Mouse (Mus musculus) adrenal gland, adult (tissue): ENCODE measurements around the gene Map3k10.

Experiments
- DNase-seq, 2 experiments: peaks; one replicate each; pipeline ENCODE4 v3.0.0; 2022 to 2023; ENCODE audit warnings: low spot score in 1 of 2; ENCODE audit not compliant: inconsistent age in 2 of 2

The Map3k10 gene

DNA sequence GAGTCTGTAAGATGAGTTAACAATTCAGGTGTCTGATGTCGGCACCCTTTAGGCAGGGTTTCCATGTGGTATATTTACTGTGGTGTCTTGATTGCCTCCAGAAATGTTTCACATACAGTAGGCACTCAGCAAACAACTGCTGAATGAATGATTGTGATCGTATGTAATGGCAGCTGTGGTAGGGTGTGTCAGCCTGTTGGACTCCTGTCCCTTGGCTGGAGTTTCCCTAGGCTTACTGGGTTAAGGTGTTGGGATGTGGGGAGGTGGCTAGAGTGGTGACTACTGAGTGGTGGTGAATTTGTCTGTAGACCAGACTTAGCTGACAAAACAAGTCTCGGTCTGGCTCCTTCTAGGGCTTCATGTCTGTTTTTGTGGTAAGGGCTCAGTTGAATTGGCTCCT, 64.0 kb downstream of the Map3k10 start:
- DNase-seq = no peak

DNA sequence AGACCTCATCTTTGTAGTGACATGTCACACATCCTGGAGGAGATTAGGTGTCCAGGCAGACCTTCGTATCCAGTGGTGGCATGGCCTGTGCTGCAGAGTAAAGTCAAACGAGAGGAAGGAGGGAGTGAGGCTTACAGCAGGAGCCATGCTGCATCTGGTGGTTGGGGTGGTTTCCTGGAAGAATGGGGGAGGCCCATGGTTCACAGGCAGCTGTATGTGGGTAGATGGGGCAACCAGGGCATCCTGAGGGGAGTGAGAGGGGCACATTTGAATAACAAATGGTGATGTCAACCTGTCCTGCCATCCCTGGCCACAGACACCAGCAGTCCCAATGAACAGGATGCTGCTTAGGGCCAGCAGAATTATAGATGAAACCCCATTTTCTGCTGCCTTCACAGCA, 64.7 kb downstream of the Map3k10 start:
- no peak for DNase-seq

GRCm38 (mm10) chr7:27609285-27609684, 65.1 kb downstream of the Map3k10 start:
- DNase-seq = peak; percentile 82 to 89

DNA sequence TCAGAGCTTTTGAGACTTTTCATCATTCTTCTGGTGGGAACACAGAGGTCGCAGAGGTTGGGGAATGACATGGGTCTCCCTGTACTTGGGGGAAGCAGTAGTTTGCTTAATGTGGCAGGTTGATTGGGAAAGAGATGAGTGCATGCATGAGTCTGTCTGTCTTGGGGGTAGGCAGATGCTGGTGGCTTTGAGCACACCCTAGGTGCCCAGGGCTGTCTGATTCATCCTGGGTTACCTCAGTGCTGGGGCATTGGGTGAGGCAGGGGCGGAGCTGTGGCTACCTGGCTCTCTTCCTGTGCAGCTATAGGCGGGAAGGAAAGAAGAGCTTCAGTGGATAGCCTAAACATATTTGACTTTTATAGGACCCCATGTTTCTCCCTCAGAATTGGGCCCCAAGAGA, 66.3 kb downstream of the Map3k10 start:
- peak; percentile 63 to 81 for DNase-seq

DNA sequence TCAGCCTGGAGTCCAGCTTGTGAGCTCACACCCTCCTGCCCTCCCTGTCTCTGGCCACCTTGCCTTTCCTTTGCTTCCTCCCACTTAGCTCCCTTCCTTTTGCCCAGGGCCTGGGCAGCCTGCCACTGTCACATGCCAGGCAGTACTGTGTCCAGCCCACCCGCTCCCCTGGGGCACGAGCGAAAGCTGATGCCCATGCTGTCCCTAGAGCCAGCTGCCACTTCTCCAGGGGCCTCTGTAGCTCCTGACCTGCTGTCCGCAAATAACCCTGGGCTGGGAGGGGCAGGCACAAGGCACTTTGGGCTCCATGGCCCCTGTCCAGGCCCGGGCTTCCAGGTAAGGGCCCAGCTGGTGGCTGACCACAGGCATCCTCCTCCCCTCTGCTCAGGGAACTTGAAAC, 66.8 kb downstream of the Map3k10 start:
- peak in 1 of 2 experiments; percentile 75 for DNase-seq

DNA sequence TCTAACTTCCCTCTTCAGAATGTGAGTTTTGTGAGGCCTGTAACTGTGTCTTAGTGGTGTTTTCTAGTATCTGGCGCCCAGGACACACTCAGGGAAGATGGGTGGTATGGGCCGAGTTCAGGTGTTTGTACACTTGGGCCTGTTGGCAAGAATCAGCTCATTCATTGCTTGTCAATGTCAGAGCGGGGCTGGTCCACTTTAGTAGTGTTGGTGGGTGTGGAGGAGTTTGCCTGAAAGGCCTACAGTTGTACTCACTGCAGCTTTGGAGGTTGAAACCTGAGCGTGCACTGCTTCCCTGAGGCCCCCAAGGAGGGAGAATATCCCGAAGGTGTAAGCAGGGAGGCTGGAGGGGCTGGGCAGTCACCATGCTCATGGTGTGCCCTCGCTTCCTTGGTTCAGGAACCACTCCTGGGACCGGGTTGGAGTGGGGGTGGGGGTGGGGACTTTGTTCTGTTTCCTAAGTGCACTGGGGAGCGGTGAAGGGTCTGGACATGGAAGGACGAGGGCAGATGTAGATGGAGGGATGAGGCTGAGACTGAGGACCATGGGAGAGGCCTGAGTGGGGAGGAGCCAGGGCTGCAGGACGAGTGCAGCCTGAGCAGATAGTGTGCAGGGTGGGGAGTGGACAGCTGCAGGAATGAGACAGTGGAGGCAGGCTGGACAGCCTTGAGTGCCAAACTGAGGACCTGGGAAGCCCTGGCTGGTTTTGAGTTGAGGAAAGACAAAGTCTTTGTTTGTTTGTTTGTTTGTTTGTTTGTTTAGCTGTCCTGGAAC, 67.7 kb downstream of the Map3k10 start:
- peak in 1 of 2 experiments; percentile 60 for DNase-seq
